Mouse (Mus musculus) forebrain, embryonic 13.5 days (tissue): ENCODE data around the gene Ppp4r2. TPM values are rescaled to one million over a fixed set of nuclear protein-coding genes. Genes with fewer than 3 reads are reported as not detected.
A peak's percentile ranks its signal among the peaks of the same experiment; 100 is the strongest.

Source experiments
- ATAC-seq: fragments of 200-750 bp; cut with Nextera tagmentation; 2 replicates; pipeline ENCODE4 v1.8.0; 2017
- H3K27ac ChIP-seq: fragments of 300-500 bp; sonication (generic); 2 replicates; pipeline ENCODE4 v1.5.1; 2015; ENCODE audit warnings: inconsistent platforms, mild to moderate bottlenecking, moderate library complexity
- H3K27me3 ChIP-seq: fragments of 300-500 bp; sonication (generic); 2 replicates; pipeline ENCODE4 v1.6.1; 2015; ENCODE audit warnings: mild to moderate bottlenecking, inconsistent platforms
- H3K36me3 ChIP-seq: fragments of 300-500 bp; sonication (generic); 2 replicates; pipeline ENCODE4 v1.6.1; 2015; ENCODE audit warnings: mild to moderate bottlenecking, inconsistent platforms; ENCODE audit not compliant: poor library complexity, severe bottlenecking
- H3K4me1 ChIP-seq: fragments of 300-500 bp; sonication (generic); 2 replicates; pipeline ENCODE4 v1.6.1; 2015; ENCODE audit warnings: inconsistent platforms
- H3K4me2 ChIP-seq: fragments of 300-500 bp; sonication (generic); 2 replicates; pipeline ENCODE4 v1.6.1; 2015; ENCODE audit warnings: inconsistent platforms, mild to moderate bottlenecking, moderate library complexity
- H3K4me3 ChIP-seq: fragments of 300-500 bp; sonication (generic); 2 replicates; pipeline ENCODE4 v1.5.1; 2015; ENCODE audit warnings: mild to moderate bottlenecking, inconsistent platforms
- H3K9ac ChIP-seq: fragments of 300-500 bp; sonication (generic); 2 replicates; pipeline ENCODE4 v1.6.1; 2015; ENCODE audit warnings: mild to moderate bottlenecking, inconsistent platforms
- H3K9me3 ChIP-seq: fragments of 300-500 bp; sonication (generic); replicated peaks from 2 replicates; pipeline ENCODE4 v1.6.1; 2016; ENCODE audit warnings: inconsistent platforms
- WGBS: fragments of 180-500 bp; shearing (Covaris S2); methylation state at CpG from one replicate; pipeline ENCODE4 v1.1.7; 2015; 5-methylcytosine and 5-hydroxymethylcytosine counted together
- polyA plus RNA-seq: library from polyadenylated mRNA; unstranded; fragments of >200 nt; fragmentation: Nextera tagmentation; extraction: Ambion mirVana; gene quantifications from 2 replicates; pipeline ENCODE4 v1.2.1, GENCODE M21; 2015

The Ppp4r2 gene
- polyA plus RNA-seq, 1 experiment from 2014 or later = 26.9 TPM

DNA sequence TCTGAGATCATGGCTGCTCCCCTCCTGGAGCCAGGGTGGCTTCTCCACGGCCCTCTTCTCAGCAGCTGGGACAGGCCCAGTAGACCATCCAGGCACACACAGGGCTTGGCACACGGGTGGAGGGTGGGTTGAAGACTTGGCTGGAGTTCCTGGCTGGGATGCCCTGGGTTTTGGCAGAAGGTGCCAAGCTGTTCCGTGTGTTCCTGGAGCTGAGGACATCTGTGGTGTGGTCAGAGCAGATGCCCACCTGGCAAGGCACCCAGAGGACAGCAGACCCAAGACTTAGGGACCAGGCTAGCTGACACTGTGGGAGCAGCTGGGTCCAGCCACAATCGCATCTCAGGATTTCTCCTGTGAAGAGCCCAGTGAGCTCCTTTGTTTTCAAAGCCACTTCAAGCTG lies 59.1 kb downstream of the Ppp4r2 start:
- H3K4me2 ChIP-seq = no peak overlapping the region
- no peak overlapping the region for H3K4me3 ChIP-seq
- H3K9me3 ChIP-seq = no peaks in the 10 kb centered on the region
- H3K27ac ChIP-seq = no peak overlapping the region
- H3K4me1 ChIP-seq = 0 out of 2 replicates have a peak, but pooled peaks cover 5% of the 10 kb centered on the region
- H3K27me3 ChIP-seq = no peaks in the 10 kb centered on the region; the same call in 1 of the 2 replicates
- WGBS = 69% methylated on average over 4 of the region's 4 CpGs
- ATAC-seq = peak; percentile 87
- H3K36me3 ChIP-seq = no peaks in the 10 kb centered on the region
- no peak overlapping the region for H3K9ac ChIP-seq

DNA sequence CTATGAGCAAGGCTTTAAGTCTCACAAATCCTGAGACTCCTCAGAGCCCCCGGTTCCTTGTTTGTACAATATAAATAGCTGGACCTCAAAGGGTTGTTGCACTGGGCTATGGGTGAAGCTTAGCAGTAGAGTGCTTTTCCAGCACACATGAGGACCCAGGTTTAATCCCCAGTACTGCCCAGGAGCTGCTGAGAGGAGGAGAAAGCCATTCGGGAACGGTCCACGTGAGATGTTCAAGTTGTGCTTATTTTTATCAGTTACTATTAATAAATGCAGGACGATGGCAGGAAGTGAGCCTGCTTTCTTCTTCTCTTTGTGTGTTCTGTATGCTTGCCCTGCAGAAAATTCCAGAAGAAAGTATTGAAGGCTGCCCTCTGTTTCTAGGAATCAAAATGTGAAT lies 59.7 kb downstream of the Ppp4r2 start:
- ATAC-seq = no peak; the same call in 1 of the 2 replicates
- H3K4me2 ChIP-seq = no peak overlapping the region
- no peak overlapping the region for H3K9ac ChIP-seq
- no peak overlapping the region for H3K27ac ChIP-seq
- H3K4me1 ChIP-seq = 0 out of 2 replicates have a peak, but pooled peaks cover 5% of the 10 kb centered on the region
- 83% methylated on average over 5 of the region's 5 CpGs for WGBS
- H3K27me3 ChIP-seq = no peaks in the 10 kb centered on the region; the same call in 1 of the 2 replicates
- no peaks in the 10 kb centered on the region for H3K9me3 ChIP-seq
- no peak overlapping the region for H3K4me3 ChIP-seq
- H3K36me3 ChIP-seq = no peaks in the 10 kb centered on the region

DNA sequence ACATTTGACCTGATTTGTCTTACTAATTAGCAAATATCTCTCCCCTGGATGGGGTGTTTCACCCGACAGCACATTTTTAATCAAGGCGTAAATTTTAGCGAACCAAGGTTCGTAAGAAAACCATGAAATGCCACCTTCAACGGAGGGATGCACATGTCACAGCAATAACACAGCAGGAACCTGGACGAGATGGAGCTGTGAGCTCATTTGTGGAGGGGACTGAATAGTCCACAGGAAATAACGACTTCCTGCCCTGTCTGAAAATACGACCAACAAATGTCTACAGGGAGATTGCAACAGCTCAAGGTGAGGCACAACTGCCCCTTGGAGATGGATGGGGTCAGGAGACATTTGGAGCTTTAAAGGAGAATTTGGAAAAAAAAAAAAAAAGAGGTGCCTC lies 61.8 kb downstream of the Ppp4r2 start:
- Histone ChIP-seq H3K27me3 (no peaks in the 10 kb centered on the region), H3K4me3 (no peak overlapping the region), H3K27ac (no peak overlapping the region), H3K4me2 (no peak overlapping the region), H3K9me3 (no peaks in the 10 kb centered on the region), H3K4me1 (0 out of 2 replicates have a peak, but pooled peaks cover 5% of the 10 kb centered on the region), H3K9ac (no peak overlapping the region), H3K36me3 (no peaks in the 10 kb centered on the region)
- no peak for ATAC-seq
- 35% methylated on average over 8 of the region's 8 CpGs for WGBS

DNA sequence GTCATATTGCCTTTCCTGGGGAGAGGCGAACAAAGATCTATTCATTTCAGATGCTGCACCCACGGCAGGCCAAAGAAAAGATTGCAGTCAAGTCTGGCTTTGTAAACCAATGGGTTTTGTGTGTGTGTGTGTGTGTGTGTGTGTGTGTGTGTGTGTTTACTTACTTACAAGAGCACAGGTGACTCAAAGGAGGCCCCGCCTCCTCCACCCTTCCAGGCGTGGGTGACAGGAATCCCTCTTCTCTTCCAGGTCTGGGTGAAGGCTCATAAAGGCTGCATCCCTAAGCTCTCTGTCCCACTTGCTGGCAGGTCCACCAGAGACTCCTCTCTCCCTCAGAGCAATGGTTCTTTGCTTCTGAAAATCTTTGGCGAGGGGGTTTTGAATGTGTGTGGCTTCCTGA lies 63.5 kb downstream of the Ppp4r2 start:
- no peak overlapping the region for H3K27ac ChIP-seq
- 65% methylated on average over 5 of the region's 5 CpGs for WGBS
- ATAC-seq = no peak

DNA sequence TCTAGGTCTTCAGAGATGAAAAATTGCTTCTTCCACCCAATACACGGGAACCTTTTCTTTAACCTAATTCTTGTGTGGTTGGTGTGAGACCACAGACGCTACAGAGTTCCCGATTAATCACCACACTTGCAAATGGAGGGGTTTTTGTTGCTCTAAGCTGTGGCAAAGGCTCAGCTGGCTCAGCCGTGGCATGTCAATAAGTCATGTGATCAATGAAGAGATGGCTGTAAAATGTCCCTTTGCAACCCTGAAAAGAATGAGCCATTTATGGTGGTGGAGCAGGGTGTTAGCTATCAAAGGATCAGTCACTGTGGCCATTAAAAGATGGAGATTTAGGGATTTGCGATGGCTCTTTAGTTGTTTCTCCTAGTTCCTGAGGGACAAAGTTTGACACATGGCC lies 71.0 kb downstream of the Ppp4r2 start:
- Histone ChIP-seq H3K27ac (no peak overlapping the region), H3K4me3 (no peak overlapping the region), H3K27me3 (no peaks in the 10 kb centered on the region), H3K36me3 (no peaks in the 10 kb centered on the region), H3K4me1 (no peaks in the 10 kb centered on the region), H3K9ac (no peak overlapping the region), H3K9me3 (no peaks in the 10 kb centered on the region), H3K4me2 (no peak overlapping the region)
- ATAC-seq = no peak
- 76% methylated on average over 5 of the region's 5 CpGs for WGBS

More for the DNA sequence above, 63.5 kb downstream of the Ppp4r2 start:
- Histone ChIP-seq H3K4me1 (0 out of 2 replicates have a peak, but pooled peaks cover 5% of the 10 kb centered on the region), H3K9ac (no peak overlapping the region), H3K4me3 (no peak overlapping the region), H3K4me2 (no peak overlapping the region), H3K36me3 (no peaks in the 10 kb centered on the region), H3K9me3 (no peaks in the 10 kb centered on the region), H3K27me3 (no peaks in the 10 kb centered on the region)

DNA sequence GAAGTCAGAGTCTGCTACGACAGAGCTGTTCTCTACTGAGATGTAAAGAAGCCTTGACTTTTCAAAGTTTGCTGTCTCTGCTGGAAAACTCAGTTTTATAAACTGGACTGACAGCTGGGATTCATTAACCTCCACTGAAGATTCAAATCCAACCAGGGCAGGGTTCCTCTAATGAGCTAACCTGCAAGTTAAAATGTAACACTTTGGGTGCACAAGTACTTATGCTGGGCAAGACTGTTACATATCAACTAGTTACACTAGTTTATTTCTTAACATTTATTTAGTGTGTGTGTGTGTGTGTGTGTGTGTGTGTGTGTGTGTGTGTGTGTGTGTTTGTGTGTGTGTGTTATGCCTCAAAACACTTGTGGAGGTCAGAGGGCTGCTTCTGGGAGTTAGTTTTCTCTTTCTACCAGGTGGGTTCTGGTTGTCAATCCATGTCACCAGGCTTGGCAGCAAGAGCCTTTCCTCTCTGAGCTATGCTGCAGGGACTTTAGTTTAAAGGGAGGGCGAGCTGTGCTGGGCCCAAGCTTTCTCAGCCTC lies 76.8 kb downstream of the Ppp4r2 start:
- no peaks in the 10 kb centered on the region for H3K4me1 ChIP-seq
- 72% methylated on average over 2 of the region's 2 CpGs for WGBS

More for the DNA sequence above, 76.8 kb downstream of the Ppp4r2 start:
- no peaks in the 10 kb centered on the region for H3K27me3 ChIP-seq
- no peak for ATAC-seq
- H3K36me3 ChIP-seq = no peaks in the 10 kb centered on the region
- H3K4me3 ChIP-seq = no peak overlapping the region
- H3K9ac ChIP-seq = no peak overlapping the region
- no peak overlapping the region for H3K4me2 ChIP-seq
- no peaks in the 10 kb centered on the region for H3K9me3 ChIP-seq
- no peak overlapping the region for H3K27ac ChIP-seq

Other genes starting within 250 kb of the Ppp4r2 start
- gene Shq1, start 162.5 kb upstream of the Ppp4r2 start, polyA plus RNA-seq = 16.0 TPM in 2 replicates
- 0.85 and 1.0 TPM in 2 replicates for gene Gxylt2, start 128.9 kb upstream of the Ppp4r2 start, polyA plus RNA-seq